Mouse (Mus musculus) cerebellum, adult (tissue): ENCODE results near the gene Dnaaf5.

Experiments
- ATAC-seq: cut with Nextera tagmentation; 2 replicates; pipeline ENCODE4 v1.9.2; 2017; ENCODE audit warnings: mild to moderate bottlenecking, moderate library complexity, mixed read lengths; ENCODE audit not compliant: insufficient number of reproducible peaks, low FRiP score, low TSS enrichment

Dnaaf5 gene

GRCm38 (mm10) chr5:139184897-139185296 is 34.9 kb downstream of the Dnaaf5 start:
- no peak for ATAC-seq

- no peak for ATAC-seq
These were observed 39.7 kb downstream of the Dnaaf5 start for GRCm38 (mm10) chr5:139189726-139190125.

GRCm38 (mm10) chr5:139190958-139191357 is 40.9 kb downstream of the Dnaaf5 start:
- ATAC-seq: no peak

GRCm38 (mm10) chr5:139198779-139199178 is 48.8 kb downstream of the Dnaaf5 start:
- ATAC-seq: no peak

- ATAC-seq: no peak
These were observed 49.6 kb downstream of the Dnaaf5 start for GRCm38 (mm10) chr5:139199636-139199994.

- peak; percentile 99 for ATAC-seq
These were observed 50.2 kb downstream of the Dnaaf5 start, which contains the start of gene Sun1 for GRCm38 (mm10) chr5:139199995-139200769. Gene Sun1, plus strand, starts transcription at chr5:139200637.

- peak; percentile 31; the same call in 1 of the 2 replicates for ATAC-seq
These were observed 50.9 kb downstream of the Dnaaf5 start for GRCm38 (mm10) chr5:139200770-139201569.

- ATAC-seq: no peak
These were observed 52.1 kb downstream of the Dnaaf5 start for GRCm38 (mm10) chr5:139202127-139202526.

GRCm38 (mm10) chr5:139203312-139203711 is 53.3 kb downstream of the Dnaaf5 start:
- ATAC-seq: no peak

- ATAC-seq: no peak
These were observed 56.1 kb downstream of the Dnaaf5 start for GRCm38 (mm10) chr5:139206081-139206480.

GRCm38 (mm10) chr5:139206525-139206924 is 56.5 kb downstream of the Dnaaf5 start:
- ATAC-seq: no peak

GRCm38 (mm10) chr5:139208183-139208582 is 58.2 kb downstream of the Dnaaf5 start:
- no peak for ATAC-seq

GRCm38 (mm10) chr5:139208871-139209684 is 59.1 kb downstream of the Dnaaf5 start:
- ATAC-seq: peak; percentile 82

GRCm38 (mm10) chr5:139209685-139210026 is 59.6 kb downstream of the Dnaaf5 start:
- no peak for ATAC-seq

GRCm38 (mm10) chr5:139211737-139212385 is 61.8 kb downstream of the Dnaaf5 start:
- no peak for ATAC-seq

- no peak for ATAC-seq
These were observed 64.3 kb downstream of the Dnaaf5 start for GRCm38 (mm10) chr5:139214298-139214697.

GRCm38 (mm10) chr5:139215184-139215583 is 65.2 kb downstream of the Dnaaf5 start:
- no peak for ATAC-seq

- ATAC-seq: no peak
These were observed 66.1 kb downstream of the Dnaaf5 start for GRCm38 (mm10) chr5:139216121-139216520.

- ATAC-seq: no peak
These were observed 66.8 kb downstream of the Dnaaf5 start for GRCm38 (mm10) chr5:139216774-139217173.

GRCm38 (mm10) chr5:139220006-139220515 is 70.0 kb downstream of the Dnaaf5 start:
- ATAC-seq: no peak
